Mouse (Mus musculus) midbrain, embryonic 12.5 days (tissue): Measurements from ENCODE around the gene Cd3eap. TPM values are rescaled to one million over a fixed set of nuclear protein-coding genes. Genes with fewer than 3 reads are reported as not detected.
A peak's percentile ranks its signal among the peaks of the same experiment; 100 is the strongest.

ENCODE experiments used
- ATAC-seq: fragments of 200-750 bp; cut with Nextera tagmentation; 2 replicates; pipeline ENCODE4 v1.8.0; 2017; ENCODE audit warnings: low read depth, moderate TSS enrichment, moderate library complexity; ENCODE audit not compliant: low FRiP score
- H3K27ac ChIP-seq: fragments of 300-500 bp; sonication (generic); replicated peaks from 2 replicates; pipeline ENCODE4 v1.5.1; 2016; ENCODE audit warnings: mild to moderate bottlenecking
- H3K27me3 ChIP-seq: fragments of 300-500 bp; sonication (generic); 2 replicates; pipeline ENCODE4 v1.6.1; 2016; ENCODE audit warnings: mild to moderate bottlenecking
- H3K36me3 ChIP-seq: fragments of 300-500 bp; sonication (generic); 2 replicates; pipeline ENCODE4 v1.6.1; 2016
- H3K4me1 ChIP-seq: fragments of 300-500 bp; sonication (generic); 2 replicates; pipeline ENCODE4 v1.6.1; 2016
- H3K4me2 ChIP-seq: fragments of 300-500 bp; sonication (generic); replicated peaks from 2 replicates; pipeline ENCODE4 v1.6.1; 2016; ENCODE audit warnings: mild to moderate bottlenecking, moderate library complexity
- H3K4me3 ChIP-seq: fragments of 300-500 bp; sonication (generic); 2 replicates; pipeline ENCODE4 v1.5.1; 2016; ENCODE audit warnings: mild to moderate bottlenecking
- H3K9ac ChIP-seq: fragments of 300-500 bp; sonication (generic); replicated peaks from 2 replicates; pipeline ENCODE4 v1.6.1; 2016; ENCODE audit warnings: mild to moderate bottlenecking, moderate library complexity
- H3K9me3 ChIP-seq: fragments of 300-500 bp; sonication (generic); 2 replicates; pipeline ENCODE4 v1.6.1; 2016; ENCODE audit warnings: mild to moderate bottlenecking
- WGBS: fragments of 180-500 bp; shearing (Covaris S2); methylation state at CpG from one replicate; pipeline ENCODE4 v1.1.7; 2016; 5-methylcytosine and 5-hydroxymethylcytosine counted together
- polyA plus RNA-seq: library from polyadenylated mRNA; unstranded; fragments of >200 nt; fragmentation: Nextera tagmentation; extraction: Ambion mirVana; gene quantifications from 2 replicates; pipeline ENCODE4 v1.2.1, GENCODE M21; 2016

Gene Cd3eap
- polyA plus RNA-seq, 1 experiment from 2014 or later: 19.1 TPM

GRCm38 (mm10) chr7:19342481-19343027 lies 16.7 kb downstream of the Cd3eap start:
- ATAC-seq: no peak
- Histone ChIP-seq H3K4me2 (peak overlapping the region; percentile 96), H3K27me3 (peaks cover 33% of the 10 kb centered on the region), H3K4me3 (peak overlapping the region; percentile 54), H3K4me1 (peaks cover 29% of the 10 kb centered on the region), H3K36me3 (no peaks in the 10 kb centered on the region), H3K9ac (peak overlapping the region; percentile 70), H3K9me3 (no peaks in the 10 kb centered on the region), H3K27ac (no peak overlapping the region)
- under 1% methylated on average over 27 of the region's 27 CpGs for WGBS

DNA sequence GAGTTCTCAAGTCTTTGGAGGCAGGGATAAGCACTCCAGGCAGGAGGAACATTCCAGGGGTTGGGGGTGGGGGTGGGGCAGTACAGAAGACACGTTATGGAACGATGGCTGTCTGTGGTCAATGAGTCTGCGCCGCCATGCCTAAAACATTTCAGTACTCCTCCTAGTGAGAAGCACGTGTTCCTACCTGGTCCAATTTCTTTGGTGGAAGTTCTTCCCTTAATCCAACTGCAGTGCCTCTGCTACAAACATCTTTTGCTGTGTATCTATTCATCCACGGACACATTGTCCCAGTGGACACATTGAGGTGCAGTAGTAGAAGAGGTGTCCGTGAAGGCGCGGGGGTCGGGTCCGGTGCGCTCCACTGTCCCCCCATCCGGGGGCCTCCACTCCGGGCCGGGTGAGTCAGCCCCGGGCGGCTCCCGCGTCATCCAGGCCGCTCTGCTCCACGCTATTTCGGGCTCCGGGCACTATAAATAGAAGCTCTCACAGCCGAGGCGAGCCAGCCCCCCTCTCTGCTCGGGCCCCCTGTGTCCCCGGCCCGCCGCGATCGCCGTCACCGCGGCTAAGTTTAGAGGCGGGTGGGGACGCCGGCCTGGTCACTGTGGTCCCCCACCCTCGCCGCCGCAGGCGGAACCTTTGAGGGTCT lies 17.4 kb downstream of the Cd3eap start:
- Histone ChIP-seq H3K4me2 (peak overlapping the region; percentile 96), H3K36me3 (no peaks in the 10 kb centered on the region), H3K9ac (peak overlapping the region; percentile 70), H3K4me3 (peak overlapping the region; percentile 54), H3K9me3 (no peaks in the 10 kb centered on the region), H3K27me3 (peaks cover 40% of the 10 kb centered on the region), H3K4me1 (peaks cover 29% of the 10 kb centered on the region), H3K27ac (no peak overlapping the region)
- under 1% methylated on average over 41 of the region's 41 CpGs for WGBS
- no peak for ATAC-seq

DNA sequence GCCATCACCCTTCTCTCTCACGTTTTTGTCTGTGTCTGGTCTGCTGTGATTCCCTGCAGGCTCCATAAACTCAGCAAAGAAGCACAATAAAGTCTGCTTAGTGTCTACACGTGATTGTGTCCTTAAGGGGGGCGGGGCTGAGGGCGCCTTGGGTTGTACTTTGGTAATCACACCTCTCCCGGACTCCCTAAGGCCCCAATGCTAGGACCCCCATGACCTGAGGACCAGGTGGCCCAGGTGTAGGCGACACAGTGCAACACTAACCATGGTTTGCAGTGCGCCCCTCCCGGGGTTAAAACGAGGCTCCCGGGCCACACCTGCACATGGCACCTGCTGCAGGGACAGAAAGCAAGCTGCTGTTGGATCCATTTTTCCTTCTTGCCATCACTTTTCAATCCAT lies 18.0 kb downstream of the Cd3eap start:
- no peak for ATAC-seq
- no peaks in the 10 kb centered on the region for H3K36me3 ChIP-seq
- H3K4me1 ChIP-seq: peaks cover 29% of the 10 kb centered on the region
- whole genome bisulfite sequencing: 19% methylated on average over 10 of the region's 10 CpGs
- no peak overlapping the region for H3K27ac ChIP-seq
- H3K4me3 ChIP-seq: peak overlapping the region; percentile 54; the same call in 1 of the 2 replicates
- H3K4me2 ChIP-seq: peak overlapping the region; percentile 96
- peaks cover 41% of the 10 kb centered on the region for H3K27me3 ChIP-seq
- H3K9ac ChIP-seq: no peak overlapping the region
- no peaks in the 10 kb centered on the region for H3K9me3 ChIP-seq

DNA sequence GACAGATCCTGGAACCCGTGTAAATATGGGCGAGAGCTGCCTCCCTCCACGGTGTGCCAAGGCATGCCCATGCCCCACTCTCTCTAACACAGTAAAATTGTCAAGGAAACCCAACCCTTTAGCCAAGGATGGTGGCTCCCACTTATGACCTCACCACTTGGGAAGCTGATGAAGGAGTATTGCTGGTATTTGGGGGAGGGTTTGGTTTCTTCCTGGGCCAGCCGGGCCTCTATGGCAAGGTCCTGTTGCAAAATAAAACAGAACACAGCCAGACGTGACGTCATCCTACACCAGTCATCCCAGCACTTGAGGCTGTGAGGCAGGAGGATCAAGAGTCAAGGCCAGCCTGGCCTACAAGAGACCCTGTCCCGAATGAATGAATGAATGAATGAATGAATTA lies 20.7 kb downstream of the Cd3eap start:
- no peak overlapping the region for H3K9ac ChIP-seq
- H3K36me3 ChIP-seq: no peaks in the 10 kb centered on the region
- H3K4me3 ChIP-seq: no peak overlapping the region
- H3K9me3 ChIP-seq: no peaks in the 10 kb centered on the region
- no peak for ATAC-seq
- 73% methylated on average over 7 of the region's 7 CpGs for WGBS
- peaks cover 19% of the 10 kb centered on the region for H3K4me1 ChIP-seq
- no peak overlapping the region for H3K27ac ChIP-seq
- no peak overlapping the region for H3K4me2 ChIP-seq
- H3K27me3 ChIP-seq: peaks cover 47% of the 10 kb centered on the region

- Histone ChIP-seq H3K27me3 (peaks cover 44% of the 10 kb centered on the region), H3K27ac (no peak overlapping the region), H3K9ac (no peak overlapping the region), H3K4me1 (peaks cover 22% of the 10 kb centered on the region), H3K36me3 (no peaks in the 10 kb centered on the region), H3K9me3 (no peaks in the 10 kb centered on the region), H3K4me2 (no peak overlapping the region), H3K4me3 (no peak overlapping the region)
- 69% methylated on average over 2 of the region's 2 CpGs for WGBS
- ATAC-seq: no peak
Measured at GRCm38 (mm10) chr7:19338060-19338459, 21.2 kb downstream of the Cd3eap start.

GRCm38 (mm10) chr7:19337122-19337521 lies 22.2 kb downstream of the Cd3eap start:
- Histone ChIP-seq H3K9me3 (no peaks in the 10 kb centered on the region), H3K4me2 (no peak overlapping the region), H3K27me3 (peaks cover 40% of the 10 kb centered on the region), H3K36me3 (no peaks in the 10 kb centered on the region), H3K9ac (no peak overlapping the region), H3K27ac (no peak overlapping the region), H3K4me1 (peaks cover 21% of the 10 kb centered on the region), H3K4me3 (no peak overlapping the region)
- ATAC-seq: no peak
- WGBS: 62% methylated on average over 10 of the region's 10 CpGs

DNA sequence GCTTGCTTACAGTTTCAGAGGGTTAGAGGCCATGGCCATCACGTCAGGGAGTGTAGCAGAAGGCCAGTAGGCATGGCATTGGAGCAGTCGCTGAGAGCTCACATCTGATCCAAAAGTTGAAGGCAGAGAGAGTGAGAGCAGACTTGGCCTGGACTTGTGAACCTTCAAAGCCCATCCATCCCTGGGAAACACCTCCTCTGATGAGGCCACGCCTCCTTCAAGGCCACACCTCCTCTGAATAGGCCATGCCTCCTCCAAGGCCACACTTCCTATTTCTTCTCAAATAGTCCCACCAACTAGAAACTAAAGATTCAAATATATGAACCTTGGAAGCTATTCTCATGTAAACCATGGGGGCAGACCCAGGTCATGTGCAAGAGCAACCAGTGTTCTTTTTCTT lies 23.7 kb downstream of the Cd3eap start:
- Histone ChIP-seq H3K27me3 (peaks cover 32% of the 10 kb centered on the region), H3K36me3 (no peaks in the 10 kb centered on the region), H3K4me2 (no peak overlapping the region), H3K4me3 (no peak overlapping the region), H3K9ac (no peak overlapping the region), H3K4me1 (peaks cover 11% of the 10 kb centered on the region; the same call in 1 of the 2 replicates), H3K27ac (no peak overlapping the region), H3K9me3 (no peaks in the 10 kb centered on the region)
- no peak for ATAC-seq
- WGBS: 42% methylated on average over 3 of the region's 3 CpGs

- peak; percentile 69 for ATAC-seq
- H3K4me3 ChIP-seq: peak overlapping the region; percentile 66
- H3K27ac ChIP-seq: peak overlapping the region; percentile 66
- H3K36me3 ChIP-seq: no peaks in the 10 kb centered on the region
- peaks cover 11% of the 10 kb centered on the region; the same call in 1 of the 2 replicates for H3K4me1 ChIP-seq
- peaks cover 22% of the 10 kb centered on the region for H3K27me3 ChIP-seq
- peak overlapping the region; percentile 86 for H3K9ac ChIP-seq
- no peaks in the 10 kb centered on the region for H3K9me3 ChIP-seq
- H3K4me2 ChIP-seq: peak overlapping the region; percentile 90
- under 1% methylated on average over 51 of the region's 52 CpGs for WGBS
Measured at GRCm38 (mm10) chr7:19332709-19333352, 26.5 kb downstream of the Cd3eap start.

DNA sequence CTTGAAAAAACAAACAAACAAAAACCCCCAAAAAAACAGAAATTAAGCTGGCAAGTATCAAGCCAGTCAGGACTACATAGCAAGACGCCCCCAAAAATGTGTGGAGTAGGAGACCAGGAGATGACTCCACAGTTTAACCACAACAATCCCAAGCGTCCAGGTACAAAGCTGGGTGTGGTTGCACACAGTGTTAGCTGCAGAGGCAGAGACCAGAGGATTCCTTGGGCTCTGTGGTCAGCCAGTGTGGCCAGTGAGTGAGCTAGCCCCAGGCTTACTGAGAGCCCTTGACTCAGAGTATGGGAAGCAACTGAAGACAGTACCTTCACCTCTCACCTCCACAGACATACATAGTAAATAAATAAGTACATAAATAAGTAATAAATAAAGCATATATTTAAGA lies 27.4 kb downstream of the Cd3eap start:
- no peak overlapping the region for H3K27ac ChIP-seq
- peaks cover 12% of the 10 kb centered on the region for H3K27me3 ChIP-seq
- H3K9ac ChIP-seq: no peak overlapping the region
- WGBS: 64% methylated on average over 2 of the region's 2 CpGs
- no peak overlapping the region for H3K4me3 ChIP-seq
- no peaks in the 10 kb centered on the region for H3K9me3 ChIP-seq
- peak; percentile 35; the same call in 1 of the 2 replicates for ATAC-seq
- no peaks in the 10 kb centered on the region for H3K36me3 ChIP-seq
- H3K4me2 ChIP-seq: no peak overlapping the region
- H3K4me1 ChIP-seq: peaks cover 18% of the 10 kb centered on the region

DNA sequence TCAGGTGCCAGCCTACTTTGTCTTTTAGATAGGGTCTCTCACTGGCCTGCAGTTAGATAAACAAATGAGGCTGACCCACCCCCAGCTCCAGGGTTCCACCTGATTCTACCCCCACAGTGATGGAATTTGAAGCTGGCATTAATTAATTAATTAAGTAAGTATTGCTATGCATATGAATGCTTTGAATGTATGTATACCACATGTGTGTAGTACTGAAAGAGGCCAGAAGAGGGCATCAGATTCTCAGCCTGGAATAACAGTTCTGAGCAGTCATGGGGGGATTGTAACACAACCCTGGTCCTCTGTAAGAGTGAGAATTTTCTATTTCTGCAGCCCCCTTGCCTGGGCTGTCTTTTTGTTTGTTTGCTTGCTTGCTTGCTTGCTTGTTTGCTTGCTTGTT lies 30.9 kb downstream of the Cd3eap start:
- Histone ChIP-seq H3K36me3 (no peaks in the 10 kb centered on the region), H3K9ac (no peak overlapping the region), H3K27me3 (peaks cover 8% of the 10 kb centered on the region; the same call in 1 of the 2 replicates), H3K4me2 (no peak overlapping the region), H3K9me3 (no peaks in the 10 kb centered on the region), H3K4me3 (no peak overlapping the region), H3K4me1 (peaks cover 24% of the 10 kb centered on the region), H3K27ac (no peak overlapping the region)
- ATAC-seq: no peak

DNA sequence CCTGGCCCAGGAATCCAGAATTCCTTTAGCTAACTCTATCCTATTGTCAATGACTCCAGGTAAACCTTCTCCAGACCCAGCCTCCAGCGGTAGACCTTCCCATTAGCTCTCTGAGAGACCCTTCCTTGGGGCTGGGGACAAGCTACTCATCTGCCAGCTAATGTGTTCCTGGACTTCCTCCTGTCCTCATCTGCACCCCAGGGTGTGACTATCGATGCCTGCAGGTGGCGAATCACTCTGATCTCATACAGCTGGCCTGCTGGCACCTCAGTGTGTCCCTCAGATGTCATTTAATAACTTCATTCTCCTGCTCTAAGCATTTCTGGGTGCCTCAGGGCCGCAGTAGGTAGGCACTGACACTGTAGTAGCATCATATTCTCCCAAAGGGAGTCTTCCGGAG lies 31.5 kb downstream of the Cd3eap start:
- ATAC-seq: no peak
- 0 out of 2 replicates have a peak overlapping the region, but pooled peaks have one; percentile 56 for H3K4me2 ChIP-seq
- WGBS: 86% methylated on average over 5 of the region's 5 CpGs
- H3K27me3 ChIP-seq: peaks cover 10% of the 10 kb centered on the region
- H3K36me3 ChIP-seq: no peaks in the 10 kb centered on the region
- H3K9me3 ChIP-seq: no peaks in the 10 kb centered on the region
- no peak overlapping the region for H3K4me3 ChIP-seq
- H3K9ac ChIP-seq: 0 out of 2 replicates have a peak overlapping the region, but pooled peaks have one; percentile 6
- no peak overlapping the region for H3K27ac ChIP-seq
- peaks cover 22% of the 10 kb centered on the region for H3K4me1 ChIP-seq

DNA sequence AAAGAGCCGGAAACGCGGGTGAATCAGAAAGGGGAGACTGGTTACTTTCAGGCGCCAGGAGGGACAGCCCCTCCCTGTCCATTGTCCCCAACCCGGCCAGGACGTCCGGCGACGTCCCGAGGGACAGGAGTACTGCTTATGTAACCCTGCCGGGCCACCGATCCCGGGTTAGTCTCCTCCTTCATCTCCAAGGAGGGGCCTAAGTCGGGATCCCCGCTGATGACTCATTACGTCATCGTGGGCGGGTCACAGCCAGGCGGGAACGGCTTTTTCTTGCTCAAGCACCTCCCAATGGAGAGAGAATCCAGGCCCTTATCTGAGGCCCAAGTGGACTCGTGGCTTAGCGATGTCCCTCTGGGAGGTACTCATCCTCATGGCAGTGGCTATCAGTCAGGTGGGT lies 32.2 kb downstream of the Cd3eap start:
- Histone ChIP-seq H3K4me2 (peak overlapping the region; percentile 56), H3K27ac (peak overlapping the region; percentile 31; the same call in 1 of the 2 replicates), H3K36me3 (no peaks in the 10 kb centered on the region), H3K4me1 (peaks cover 19% of the 10 kb centered on the region), H3K9ac (peak overlapping the region; percentile 35), H3K4me3 (peak overlapping the region; percentile 35), H3K27me3 (peaks cover 16% of the 10 kb centered on the region), H3K9me3 (no peaks in the 10 kb centered on the region)
- WGBS: under 1% methylated on average over 22 of the region's 22 CpGs
- ATAC-seq: peak; percentile 62
